Mouse (Mus musculus) limb, embryonic 15.5 days (tissue): ENCODE data around the gene Cdh9. TPM values are rescaled to one million over a fixed set of nuclear protein-coding genes. Genes with fewer than 3 reads are reported as not detected.

Experiments
- ATAC-seq: fragments of 200-750 bp; cut with Nextera tagmentation; 2 replicates; pipeline ENCODE4 v1.8.0; 2017; ENCODE audit warnings: low read depth, moderate TSS enrichment; ENCODE audit not compliant: insufficient number of reproducible peaks, low FRiP score, low TSS enrichment
- H3K27ac ChIP-seq: fragments of 300-500 bp; sonication (generic); 2 replicates; pipeline ENCODE4 v1.5.1; 2015; ENCODE audit warnings: moderate library complexity, mild to moderate bottlenecking, inconsistent platforms
- H3K27me3 ChIP-seq: fragments of 300-500 bp; sonication (generic); 2 replicates; pipeline ENCODE4 v1.6.1; 2015; ENCODE audit warnings: inconsistent platforms
- H3K36me3 ChIP-seq: fragments of 300-500 bp; sonication (generic); 2 replicates; pipeline ENCODE4 v1.6.1; 2015; ENCODE audit warnings: inconsistent platforms
- H3K4me1 ChIP-seq: fragments of 300-500 bp; sonication (generic); 2 replicates; pipeline ENCODE4 v1.6.1; 2015; ENCODE audit warnings: inconsistent platforms
- H3K4me2 ChIP-seq: fragments of 300-500 bp; sonication (generic); 2 replicates; pipeline ENCODE4 v1.6.1; 2015; ENCODE audit warnings: mild to moderate bottlenecking, inconsistent platforms
- H3K4me3 ChIP-seq: fragments of 300-500 bp; sonication (generic); 2 replicates; pipeline ENCODE4 v1.5.1; 2015; ENCODE audit warnings: mild to moderate bottlenecking, inconsistent platforms
- H3K9ac ChIP-seq: fragments of 300-500 bp; sonication (generic); 2 replicates; pipeline ENCODE4 v1.6.1; 2015; ENCODE audit warnings: inconsistent platforms
- H3K9me3 ChIP-seq: fragments of 300-500 bp; sonication (generic); 2 replicates; pipeline ENCODE4 v1.6.1; 2016; ENCODE audit warnings: inconsistent platforms
- WGBS: fragments of 180-500 bp; shearing (Covaris S2); methylation state at CpG from one replicate; pipeline ENCODE4 v1.1.7; 2015; 5-methylcytosine and 5-hydroxymethylcytosine counted together
- polyA plus RNA-seq: library from polyadenylated mRNA; unstranded; fragments of >200 nt; fragmentation: Nextera tagmentation; extraction: Ambion mirVana; gene quantifications from 2 replicates; pipeline ENCODE4 v1.2.1, GENCODE M21; 2015

Cdh9 gene
- polyA plus RNA-seq, 1 experiment from 2014 or later, result 0.77 TPM

DNA sequence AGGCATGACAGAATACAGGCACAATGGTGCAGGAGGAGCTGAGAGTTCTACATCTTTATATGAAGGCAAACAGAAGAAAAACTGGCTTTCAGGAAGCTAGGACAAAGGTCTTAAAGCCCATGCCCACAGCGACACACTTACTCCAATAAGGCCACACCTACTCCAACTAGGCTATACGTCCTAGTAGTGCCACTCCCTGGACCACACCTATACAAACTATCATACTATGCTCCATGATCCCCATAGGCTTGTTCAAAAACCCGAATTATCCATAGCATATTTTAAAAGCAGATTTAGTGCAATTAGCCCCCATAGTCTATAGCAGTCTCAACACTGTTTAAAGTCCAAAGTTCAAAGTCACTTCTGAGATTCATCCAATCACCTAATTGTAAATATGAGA is 154.0 kb downstream of the Cdh9 start:
- no peak for ATAC-seq
- Histone ChIP-seq H3K4me3 (no peak overlapping the region), H3K9me3 (no peaks in the 10 kb centered on the region), H3K27me3 (no peaks in the 10 kb centered on the region), H3K4me1 (no peaks in the 10 kb centered on the region), H3K36me3 (no peaks in the 10 kb centered on the region), H3K27ac (no peak overlapping the region), H3K4me2 (no peak overlapping the region), H3K9ac (no peak overlapping the region)
- 69% methylated on average over 3 of the region's 3 CpGs for WGBS

DNA sequence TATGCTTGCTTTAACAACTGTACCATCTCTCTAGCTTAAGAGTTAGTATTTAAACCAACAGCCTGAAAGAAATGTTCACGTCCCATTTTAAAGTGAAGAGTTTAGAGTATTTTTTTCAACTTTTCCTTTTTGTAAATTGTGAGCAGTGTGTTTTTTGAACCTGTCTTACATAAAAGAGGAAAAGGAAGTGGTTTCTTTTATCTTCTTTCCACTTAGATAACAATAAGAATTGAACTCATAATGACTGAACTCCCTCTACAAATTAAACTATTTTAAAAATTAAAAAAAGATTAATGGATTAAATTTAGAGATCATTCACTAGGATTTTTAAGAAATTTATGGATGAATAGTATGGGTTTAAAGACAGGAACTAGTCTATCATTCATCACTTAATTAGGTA is 168.1 kb downstream of the Cdh9 start:
- WGBS, result 84% methylated on average over 1 of the region's 1 CpGs
- H3K27me3 ChIP-seq, result no peaks in the 10 kb centered on the region
- no peaks in the 10 kb centered on the region for H3K9me3 ChIP-seq
- no peak overlapping the region for H3K4me2 ChIP-seq
- no peaks in the 10 kb centered on the region for H3K4me1 ChIP-seq
- no peak overlapping the region for H3K9ac ChIP-seq
- ATAC-seq, result no peak
- no peaks in the 10 kb centered on the region for H3K36me3 ChIP-seq
- no peak overlapping the region for H3K27ac ChIP-seq
- H3K4me3 ChIP-seq, result no peak overlapping the region
